Mouse (Mus musculus) spleen, adult 2 months (tissue): Measurements from ENCODE around the gene Gmeb1. TPM values are rescaled to one million over a fixed set of nuclear protein-coding genes. Genes with fewer than 3 reads are reported as not detected.

Source experiments
- DNase-seq, 2 experiments: peaks; one replicate each; pipeline versions ENCODE4 v3.0.0 to v3.0.0-alpha.2; 2012 to 2021; ENCODE audit warnings: low spot score in 2 of 2, low read depth in 1 of 2
- H3K27ac ChIP-seq: fragments of 200-500 bp; 2 replicates; pipeline ENCODE4 v1.5.1; 2012; ENCODE audit warnings: low read length, inconsistent platforms; ENCODE audit not compliant: insufficient read depth
- H3K27me3 ChIP-seq: fragments of 200-500 bp; 2 replicates; pipeline ENCODE4 v1.6.1; 2012; ENCODE audit warnings: mild to moderate bottlenecking, moderate library complexity, low read length, inconsistent platforms; ENCODE audit not compliant: control insufficient read depth, insufficient read depth
- H3K36me3 ChIP-seq: fragments of 200-500 bp; 2 replicates; pipeline ENCODE4 v1.6.1; 2012; ENCODE audit warnings: mild to moderate bottlenecking, low read length, inconsistent platforms; ENCODE audit not compliant: control insufficient read depth, insufficient read depth
- H3K4me1 ChIP-seq: fragments of 200-500 bp; 2 replicates; pipeline ENCODE4 v1.6.1; 2011; ENCODE audit warnings: inconsistent platforms; ENCODE audit not compliant: control insufficient read depth, insufficient read depth, insufficient read length
- H3K4me3 ChIP-seq: fragments of 200-500 bp; 2 replicates; pipeline ENCODE4 v1.5.1; 2011; ENCODE audit warnings: mild to moderate bottlenecking, inconsistent platforms; ENCODE audit not compliant: insufficient read depth, insufficient read length; ENCODE audit errors: extremely low read depth
- CTCF ChIP-seq: fragments of 200-500 bp; IDR thresholded peaks from 2 replicates; pipeline ENCODE4 v1.5.1; 2011; ENCODE audit warnings: mild to moderate bottlenecking, inconsistent platforms; ENCODE audit not compliant: insufficient read depth, insufficient read length, insufficient replicate concordance; ENCODE audit errors: extremely low read depth
- POLR2A ChIP-seq: fragments of 200-500 bp; IDR thresholded peaks from 2 replicates; pipeline ENCODE4 v1.6.1; 2011; ENCODE audit warnings: low read depth, low read length, inconsistent platforms
- WGBS: fragments of 180-500 bp; shearing (Covaris S2); methylation state at CpG from one replicate; pipeline ENCODE4 v1.1.7; 2018; 5-methylcytosine and 5-hydroxymethylcytosine counted together
- polyA plus RNA-seq: library from polyadenylated mRNA; depleted of rRNA; stranded (reverse); fragments of >200 nt; gene quantifications from 2 replicates; pipeline ENCODE4 v1.2.3, GENCODE M21; 2012

Gene Gmeb1
- polyA plus RNA-seq, 1 experiment, result 12.0 TPM

DNA sequence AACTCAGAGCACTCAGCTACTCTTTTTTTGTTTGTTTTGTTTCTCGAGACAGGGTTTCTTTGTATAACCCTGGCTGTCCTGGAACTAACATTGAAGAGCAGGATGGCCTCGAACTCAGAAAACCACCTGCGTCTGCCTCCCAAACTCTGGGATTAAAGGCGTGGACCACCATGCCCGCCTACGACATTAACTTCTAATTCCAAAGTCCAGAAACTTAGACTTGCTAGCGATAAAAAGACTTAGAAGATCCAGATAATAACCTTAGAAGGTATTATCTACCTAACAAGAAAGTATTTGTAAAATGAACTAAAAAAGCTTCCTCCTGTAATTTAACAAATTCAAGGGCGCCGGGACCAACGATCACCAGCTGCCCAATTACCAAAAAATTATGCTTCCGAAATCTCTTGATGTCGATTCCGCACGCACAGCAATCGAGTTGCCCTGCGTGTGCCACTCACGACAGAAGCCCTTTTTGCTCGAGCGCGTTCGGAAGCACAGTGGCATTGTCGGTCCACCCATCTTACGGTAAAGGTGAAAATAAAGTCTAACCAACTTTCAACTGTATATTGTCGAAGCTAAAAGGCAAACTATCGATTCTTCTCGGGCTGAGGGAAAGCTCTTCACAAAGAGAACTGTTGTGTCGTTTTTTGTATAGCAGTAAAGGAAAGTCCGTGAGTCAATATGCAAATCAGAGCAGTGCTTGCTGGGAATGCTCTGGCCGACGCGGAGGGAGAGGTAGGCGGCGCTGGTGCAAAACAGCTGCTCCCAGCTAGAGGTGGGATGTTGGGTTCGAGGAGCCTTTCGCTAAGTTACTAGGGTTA, 8.5 kb upstream of the Gmeb1 start:
- peak; percentile 79 to 90 for DNase-seq
- H3K27ac ChIP-seq, result peak overlapping the region; percentile 85
- TF ChIP-seq CTCF (peak; percentile 27; the same call in 1 of the 2 replicates), POLR2A (peak; percentile 100)
- no peaks in the 10 kb centered on the region for H3K4me1 ChIP-seq
- under 1% methylated on average over 35 of the region's 35 CpGs for WGBS
- H3K27me3 ChIP-seq, result no peaks in the 10 kb centered on the region
- peak overlapping the region; percentile 49 for H3K4me3 ChIP-seq
- H3K36me3 ChIP-seq, result no peaks in the 10 kb centered on the region

DNA sequence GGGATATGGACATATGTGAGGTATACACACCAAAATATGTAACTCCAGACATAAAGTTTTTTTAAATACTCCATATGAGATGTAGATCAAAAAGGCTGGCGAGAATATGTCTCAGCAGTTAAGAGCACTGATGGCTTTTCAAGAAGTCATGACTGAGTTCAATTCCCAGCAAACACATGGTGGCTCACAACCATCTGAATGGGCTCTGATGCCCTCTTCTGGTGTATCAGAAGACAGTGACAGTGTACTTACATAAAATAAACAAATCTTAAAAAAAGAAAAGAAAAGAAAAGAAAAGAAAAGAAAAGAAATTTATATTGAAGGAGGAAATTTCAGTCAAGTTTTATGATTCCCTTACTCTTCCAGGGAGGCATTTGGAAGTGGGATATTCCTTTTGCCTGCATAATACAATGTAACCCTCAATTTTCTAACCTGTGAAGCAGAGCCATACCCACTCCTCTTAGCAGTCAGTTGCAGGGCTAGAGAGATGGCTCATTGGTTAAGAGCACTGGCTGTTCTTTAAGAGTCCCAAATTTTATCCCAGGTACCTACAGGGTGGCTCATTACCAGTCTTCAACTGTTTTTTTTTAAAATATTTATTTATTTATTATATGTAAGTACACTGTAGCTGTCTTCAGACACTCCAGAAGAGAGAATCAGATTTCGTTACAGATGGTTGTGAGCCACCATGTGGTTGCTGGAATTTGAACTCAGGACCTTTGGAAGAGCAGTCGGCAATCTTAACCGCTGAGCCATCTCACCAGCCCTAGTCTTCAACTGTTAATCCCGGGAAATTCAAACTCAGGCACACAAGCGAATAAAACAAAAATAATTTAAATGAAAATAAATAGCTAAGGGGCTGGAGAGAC, 7.7 kb upstream of the Gmeb1 start:
- 6% methylated on average over 6 of the region's 6 CpGs for WGBS
- DNase-seq, result peak; percentile 23 to 39
- no peak overlapping the region; the same call in 1 of the 2 replicates for H3K27ac ChIP-seq
- no peaks in the 10 kb centered on the region for H3K36me3 ChIP-seq
- TF ChIP-seq POLR2A (no peak), CTCF (peak; percentile 37; the same call in 1 of the 2 replicates)
- H3K4me1 ChIP-seq, result no peaks in the 10 kb centered on the region
- no peak overlapping the region for H3K4me3 ChIP-seq
- H3K27me3 ChIP-seq, result no peaks in the 10 kb centered on the region

DNA sequence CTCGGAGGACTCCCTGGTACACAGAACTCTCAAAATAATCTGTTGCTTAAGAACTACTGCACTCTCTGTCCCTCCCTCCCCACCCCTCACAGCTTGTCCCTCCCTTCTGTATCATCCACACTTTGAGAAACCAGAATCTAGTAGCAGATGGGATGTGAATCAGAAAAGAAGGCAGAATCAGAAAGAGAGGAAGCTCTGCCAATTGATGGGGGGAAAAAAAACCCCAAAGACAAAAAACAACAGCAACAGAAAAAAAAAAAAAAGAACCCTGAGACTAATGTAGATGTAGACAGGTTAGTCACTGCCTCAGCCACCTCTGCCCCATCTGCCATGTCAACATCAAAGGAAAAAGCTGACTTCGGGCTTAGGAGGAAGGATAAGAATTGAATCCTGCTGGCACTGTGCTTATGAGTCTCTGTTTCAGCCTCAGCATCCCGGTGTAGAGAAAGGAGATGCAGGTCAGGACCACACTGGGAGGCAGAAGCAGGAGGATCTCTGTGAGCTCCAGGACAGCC, 5.5 kb upstream of the Gmeb1 start:
- H3K4me1 ChIP-seq, result no peaks in the 10 kb centered on the region
- 88% methylated on average over 3 of the region's 3 CpGs for WGBS
- no peak overlapping the region for H3K27ac ChIP-seq
- no peak overlapping the region for H3K4me3 ChIP-seq
- H3K36me3 ChIP-seq, result no peaks in the 10 kb centered on the region
- TF ChIP-seq POLR2A (no peak), CTCF (no peak)
- DNase-seq, result no peak
- H3K27me3 ChIP-seq, result no peaks in the 10 kb centered on the region

DNA sequence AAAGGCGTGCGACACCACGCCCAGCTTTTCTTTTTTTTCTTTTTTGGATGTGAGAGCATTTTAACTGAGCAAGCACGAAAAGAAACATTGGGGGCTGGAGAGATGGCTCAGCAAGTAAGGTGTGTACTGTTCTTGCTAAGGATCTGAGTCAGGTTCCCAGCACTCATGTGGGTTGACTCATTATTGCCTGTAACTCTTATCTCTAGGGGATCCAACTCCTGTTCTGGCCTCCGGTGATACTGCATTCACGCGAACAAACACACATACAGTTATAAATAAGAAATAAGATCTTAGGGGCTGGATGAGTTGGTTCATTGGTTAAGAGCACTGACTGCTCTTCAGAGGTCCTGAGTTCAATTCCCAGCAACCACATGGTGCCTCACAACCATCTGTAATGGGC, 1.9 kb upstream of the Gmeb1 start:
- 90% methylated on average over 7 of the region's 7 CpGs for WGBS
- no peak for DNase-seq
- no peaks in the 10 kb centered on the region for H3K27me3 ChIP-seq
- no peak for TF ChIP-seq CTCF
- TF ChIP-seq POLR2A, result no peak
- H3K4me3 ChIP-seq, result no peak overlapping the region
- H3K36me3 ChIP-seq, result no peaks in the 10 kb centered on the region
- no peak overlapping the region for H3K27ac ChIP-seq
- peaks cover 7% of the 10 kb centered on the region; the same call in 1 of the 2 replicates for H3K4me1 ChIP-seq

DNA sequence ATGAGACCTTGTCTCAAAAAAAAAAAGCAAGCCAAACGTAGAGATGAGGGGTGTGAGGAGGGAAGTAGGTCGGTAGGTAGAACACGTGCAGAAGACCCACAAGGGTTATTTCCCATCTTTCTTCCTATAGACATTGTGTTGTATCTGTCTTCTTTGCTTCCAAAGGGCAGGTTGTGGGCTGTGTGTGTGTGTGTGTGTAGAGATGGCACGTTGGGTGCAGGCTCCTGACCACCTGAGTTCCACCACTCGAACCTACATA, 885 bp upstream of the Gmeb1 start:
- no peak overlapping the region for H3K27ac ChIP-seq
- WGBS, result 23% methylated on average over 5 of the region's 5 CpGs
- TF ChIP-seq CTCF, result no peak
- H3K4me3 ChIP-seq, result no peak overlapping the region
- H3K4me1 ChIP-seq, result peaks cover 7% of the 10 kb centered on the region; the same call in 1 of the 2 replicates
- no peak for DNase-seq
- H3K36me3 ChIP-seq, result no peaks in the 10 kb centered on the region
- no peaks in the 10 kb centered on the region for H3K27me3 ChIP-seq

DNA sequence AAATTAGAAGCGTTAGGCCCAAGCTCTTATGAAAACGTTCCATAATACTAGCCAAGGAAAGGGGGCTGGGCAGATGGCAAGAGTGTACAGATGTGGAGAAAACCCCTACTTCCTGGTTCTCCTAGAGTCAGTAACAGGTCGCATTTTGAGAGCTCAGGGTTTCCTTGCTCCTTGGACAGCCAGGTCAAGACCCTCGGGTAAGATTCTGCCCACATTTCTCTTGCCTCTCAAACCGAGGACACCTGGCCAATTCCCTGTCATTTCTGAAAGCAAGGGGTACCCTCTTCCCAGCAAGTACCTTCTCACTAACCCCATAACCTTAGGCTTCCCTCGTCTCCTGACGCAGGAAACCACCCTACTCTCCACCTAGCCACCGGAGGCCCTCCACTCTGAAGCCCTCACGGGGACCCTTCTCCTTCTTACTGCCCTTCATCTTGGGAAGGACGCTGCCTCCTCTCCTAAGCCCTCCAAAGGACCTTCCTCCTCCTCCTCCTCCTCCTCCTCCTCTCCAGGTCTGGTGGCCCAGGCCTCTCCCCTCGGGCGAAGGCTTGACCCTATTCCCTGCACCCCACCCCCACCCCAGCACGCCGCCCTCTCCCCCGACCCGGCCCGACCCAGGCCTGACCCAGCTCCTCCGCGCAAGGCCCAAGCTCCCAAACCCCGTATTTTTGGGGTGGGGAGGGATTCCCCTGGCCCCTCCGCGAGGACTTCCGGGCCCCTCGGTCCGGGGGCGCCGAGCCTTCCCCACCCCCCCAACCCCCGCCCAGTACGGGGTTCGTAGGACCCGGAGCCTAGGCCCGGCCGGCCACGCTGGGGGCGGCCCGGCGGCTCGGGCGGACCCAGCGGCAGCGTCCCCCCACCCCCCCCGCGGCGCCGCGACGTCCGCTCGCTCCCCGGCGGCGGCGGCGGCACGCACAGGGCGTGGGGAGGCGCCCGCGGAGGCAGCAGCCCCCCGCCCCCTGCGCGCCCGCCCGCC, 710 bp downstream of the Gmeb1 start:
- peaks cover 7% of the 10 kb centered on the region; the same call in 1 of the 2 replicates for H3K4me1 ChIP-seq
- H3K27ac ChIP-seq, result peak overlapping the region; percentile 85
- H3K36me3 ChIP-seq, result no peaks in the 10 kb centered on the region
- peak in 1 of 2 experiments; percentile 37 for DNase-seq
- no peaks in the 10 kb centered on the region for H3K27me3 ChIP-seq
- TF ChIP-seq POLR2A (no peak; the same call in 1 of the 2 replicates), CTCF (no peak)
- peak overlapping the region; percentile 76 for H3K4me3 ChIP-seq
- 2% methylated on average over 39 of the region's 64 CpGs for WGBS
